Mouse (Mus musculus): ENCODE results near the gene Rtraf. TPM values are rescaled to one million over a fixed set of nuclear protein-coding genes. Genes with fewer than 3 reads are reported as not detected.
"Not testable (repeated sequence)": the region's sequence is repeated elsewhere in the genome, so short reads cannot be mapped to it uniquely, and the experiment has no call there.

The Rtraf gene
- 228 and 232 TPM in 2 replicates for polyA plus RNA-seq (2016; fragmentation: Nextera tagmentation; extraction: Ambion mirVana)

- no peaks in the 10 kb centered on the region for H3K9me3 ChIP-seq (replicated peaks)
- DNase-seq (ENCODE audit: low spot score) = peak; percentile 92
- H3K27me3 ChIP-seq (ENCODE audit: low read depth, poor library complexity, severe bottlenecking) = 0 out of 2 replicates have a peak, but pooled peaks cover 6% of the 10 kb centered on the region
- H3K4me3 ChIP-seq = peak within 1 kb of the TSS; percentile 91
- under 1% methylated on average over 80 of the region's 80 CpGs for WGBS
- H3K36me3 ChIP-seq = peaks cover 38% of the 10 kb centered on the region
- peaks cover 8% of the 10 kb centered on the region for H3K4me1 ChIP-seq
- peak within 1 kb of the TSS; percentile 89 for H3K27ac ChIP-seq
Observed at GRCm38 (mm10) chr14:19823321-19824142, at the start of gene Rtraf. TSS of gene Rtraf (minus strand) at chr14:19823824.

GRCm38 (mm10) chr14:19867286-19867935 is 43.8 kb upstream of the Rtraf start:
- no peak overlapping the region for H3K27ac ChIP-seq
- no peak overlapping the region for H3K4me3 ChIP-seq
- no peaks in the 10 kb centered on the region for H3K36me3 ChIP-seq
- no peak for DNase-seq (ENCODE audit: low spot score)
- no peaks in the 10 kb centered on the region for H3K4me1 ChIP-seq
- WGBS = 69% methylated on average over 5 of the region's 5 CpGs
- H3K9me3 ChIP-seq (replicated peaks) = no peaks in the 10 kb centered on the region
- no peaks in the 10 kb centered on the region for H3K27me3 ChIP-seq (ENCODE audit: low read depth, poor library complexity, severe bottlenecking)

- 89% methylated on average over 9 of the region's 9 CpGs for WGBS
- not testable (repeated sequence) for H3K27me3 ChIP-seq (ENCODE audit: low read depth, poor library complexity, severe bottlenecking); H3K4me3 ChIP-seq; H3K27ac ChIP-seq; H3K36me3 ChIP-seq; H3K9me3 ChIP-seq (replicated peaks); DNase-seq (ENCODE audit: low spot score); H3K4me1 ChIP-seq
Observed at GRCm38 (mm10) chr14:19865121-19865520, 41.5 kb upstream of the Rtraf start.

GRCm38 (mm10) chr14:19861311-19862080 is 37.9 kb upstream of the Rtraf start:
- Histone ChIP-seq H3K27me3 (ENCODE audit: low read depth, poor library complexity, severe bottlenecking) (no peaks in the 10 kb centered on the region), H3K27ac (no peak overlapping the region), H3K36me3 (no peaks in the 10 kb centered on the region), H3K4me1 (no peaks in the 10 kb centered on the region), H3K4me3 (no peak overlapping the region), H3K9me3 (replicated peaks) (no peaks in the 10 kb centered on the region)
- DNase-seq (ENCODE audit: low spot score) = no peak
- WGBS = 88% methylated on average over 8 of the region's 8 CpGs

- Histone ChIP-seq H3K27ac (no peak overlapping the region), H3K9me3 (replicated peaks) (no peaks in the 10 kb centered on the region), H3K4me3 (no peak overlapping the region), H3K4me1 (no peaks in the 10 kb centered on the region), H3K27me3 (ENCODE audit: low read depth, poor library complexity, severe bottlenecking) (no peaks in the 10 kb centered on the region), H3K36me3 (no peaks in the 10 kb centered on the region)
- no peak for DNase-seq (ENCODE audit: low spot score)
- WGBS = 88% methylated on average over 4 of the region's 4 CpGs
Observed at GRCm38 (mm10) chr14:19860281-19860680, 36.7 kb upstream of the Rtraf start.

- no peaks in the 10 kb centered on the region for H3K9me3 ChIP-seq (replicated peaks)
- no peaks in the 10 kb centered on the region for H3K4me1 ChIP-seq
- no peaks in the 10 kb centered on the region for H3K27me3 ChIP-seq (ENCODE audit: low read depth, poor library complexity, severe bottlenecking)
- no peaks in the 10 kb centered on the region for H3K36me3 ChIP-seq
- no peak overlapping the region for H3K4me3 ChIP-seq
- WGBS = 59% methylated on average over 8 of the region's 8 CpGs
- H3K27ac ChIP-seq = no peak overlapping the region
- DNase-seq (ENCODE audit: low spot score) = no peak
Observed at GRCm38 (mm10) chr14:19858808-19859776, 35.5 kb upstream of the Rtraf start.

- H3K36me3 ChIP-seq = no peaks in the 10 kb centered on the region
- no peaks in the 10 kb centered on the region for H3K27me3 ChIP-seq (ENCODE audit: low read depth, poor library complexity, severe bottlenecking)
- no peak for DNase-seq (ENCODE audit: low spot score)
- H3K4me1 ChIP-seq = 0 out of 2 replicates have a peak, but pooled peaks cover 4% of the 10 kb centered on the region
- H3K9me3 ChIP-seq (replicated peaks) = no peaks in the 10 kb centered on the region
- no peak overlapping the region for H3K27ac ChIP-seq
- H3K4me3 ChIP-seq = no peak overlapping the region
- WGBS = 77% methylated on average over 2 of the region's 2 CpGs
Observed at GRCm38 (mm10) chr14:19858279-19858678, 34.7 kb upstream of the Rtraf start.

- Histone ChIP-seq H3K27ac (no peak overlapping the region), H3K27me3 (ENCODE audit: low read depth, poor library complexity, severe bottlenecking) (no peaks in the 10 kb centered on the region), H3K9me3 (replicated peaks) (no peaks in the 10 kb centered on the region), H3K4me1 (0 out of 2 replicates have a peak, but pooled peaks cover 4% of the 10 kb centered on the region), H3K4me3 (no peak overlapping the region), H3K36me3 (no peaks in the 10 kb centered on the region)
- DNase-seq (ENCODE audit: low spot score) = no peak
- WGBS = 62% methylated on average over 3 of the region's 3 CpGs
Observed at GRCm38 (mm10) chr14:19853471-19853870, 29.8 kb upstream of the Rtraf start.

GRCm38 (mm10) chr14:19839600-19840332 is 16.1 kb upstream of the Rtraf start:
- WGBS = 31% methylated on average over 15 of the region's 15 CpGs
- Histone ChIP-seq H3K36me3 (no peaks in the 10 kb centered on the region), H3K4me3 (peak overlapping the region; percentile 34), H3K4me1 (peaks cover 6% of the 10 kb centered on the region; the same call in 1 of the 2 replicates), H3K27ac (peak overlapping the region; percentile 70), H3K27me3 (ENCODE audit: low read depth, poor library complexity, severe bottlenecking) (no peaks in the 10 kb centered on the region), H3K9me3 (replicated peaks) (no peaks in the 10 kb centered on the region)
- DNase-seq (ENCODE audit: low spot score) = peak; percentile 79

GRCm38 (mm10) chr14:19836289-19836688 is 12.7 kb upstream of the Rtraf start:
- no peaks in the 10 kb centered on the region for H3K27me3 ChIP-seq (ENCODE audit: low read depth, poor library complexity, severe bottlenecking)
- DNase-seq (ENCODE audit: low spot score) = no peak
- 89% methylated on average over 3 of the region's 3 CpGs for WGBS
- H3K36me3 ChIP-seq = no peaks in the 10 kb centered on the region
- H3K4me1 ChIP-seq = peaks cover 6% of the 10 kb centered on the region; the same call in 1 of the 2 replicates
- no peak overlapping the region for H3K4me3 ChIP-seq
- no peaks in the 10 kb centered on the region for H3K9me3 ChIP-seq (replicated peaks)
- H3K27ac ChIP-seq = no peak overlapping the region

GRCm38 (mm10) chr14:19825481-19825880 is 1.9 kb upstream of the Rtraf start:
- Histone ChIP-seq H3K27ac (no peak overlapping the region), H3K4me1 (peaks cover 8% of the 10 kb centered on the region), H3K9me3 (replicated peaks) (no peaks in the 10 kb centered on the region), H3K4me3 (no peak overlapping the region), H3K27me3 (ENCODE audit: low read depth, poor library complexity, severe bottlenecking) (0 out of 2 replicates have a peak, but pooled peaks cover 6% of the 10 kb centered on the region), H3K36me3 (peaks cover 20% of the 10 kb centered on the region)
- DNase-seq (ENCODE audit: low spot score) = no peak
- 89% methylated on average over 11 of the region's 11 CpGs for WGBS

All from limb, embryonic 10.5 days (tissue).